Mouse (Mus musculus): ENCODE measurements around the gene Dpy19l3. TPM values are rescaled to one million over a fixed set of nuclear protein-coding genes. Genes with fewer than 3 reads are reported as not detected.

Dpy19l3 gene
- polyA plus RNA-seq, 1 experiment from 2014 or later, result 23.8 TPM

- no peak for DNase-seq (ENCODE audit: low spot score)
- Histone ChIP-seq H3K27me3 (ENCODE audit: insufficient read depth, poor library complexity, severe bottlenecking) (no peaks in the 10 kb centered on the region), H3K36me3 (peaks cover 43% of the 10 kb centered on the region), H3K4me1 (peaks cover 5% of the 10 kb centered on the region; the same call in 1 of the 2 replicates), H3K4me3 (no peak overlapping the region), H3K27ac (no peak overlapping the region), H3K9me3 (no peaks in the 10 kb centered on the region)
These were observed 16.9 kb upstream of the Dpy19l3 start for GRCm38 (mm10) chr7:35771106-35771505.

- H3K36me3 ChIP-seq, result peaks cover 33% of the 10 kb centered on the region
- H3K4me1 ChIP-seq, result peaks cover 5% of the 10 kb centered on the region; the same call in 1 of the 2 replicates
- H3K27ac ChIP-seq, result no peak overlapping the region
- no peaks in the 10 kb centered on the region for H3K27me3 ChIP-seq (ENCODE audit: insufficient read depth, poor library complexity, severe bottlenecking)
- DNase-seq (ENCODE audit: low spot score), result no peak
- H3K4me3 ChIP-seq, result no peak overlapping the region
- 67% methylated on average over 7 of the region's 7 CpGs for WGBS
- no peaks in the 10 kb centered on the region for H3K9me3 ChIP-seq
These were observed 15.9 kb upstream of the Dpy19l3 start for GRCm38 (mm10) chr7:35770122-35770521.

- no peaks in the 10 kb centered on the region for H3K27me3 ChIP-seq (ENCODE audit: insufficient read depth, poor library complexity, severe bottlenecking)
- H3K36me3 ChIP-seq, result no peaks in the 10 kb centered on the region
- H3K4me1 ChIP-seq, result no peaks in the 10 kb centered on the region
- no peak overlapping the region for H3K27ac ChIP-seq
- no peak overlapping the region for H3K4me3 ChIP-seq
- H3K9me3 ChIP-seq, result peaks cover 3% of the 10 kb centered on the region; the same call in 1 of the 2 replicates
- 88% methylated on average over 11 of the region's 11 CpGs for WGBS
- no peak for DNase-seq (ENCODE audit: low spot score)
These were observed 10.2 kb upstream of the Dpy19l3 start for GRCm38 (mm10) chr7:35764461-35764860.

- H3K4me1 ChIP-seq, result no peaks in the 10 kb centered on the region
- no peaks in the 10 kb centered on the region for H3K27me3 ChIP-seq (ENCODE audit: insufficient read depth, poor library complexity, severe bottlenecking)
- DNase-seq (ENCODE audit: low spot score), result no peak
- H3K27ac ChIP-seq, result no peak overlapping the region
- 60% methylated on average over 5 of the region's 5 CpGs for WGBS
- H3K4me3 ChIP-seq, result no peak overlapping the region
- H3K36me3 ChIP-seq, result no peaks in the 10 kb centered on the region
- H3K9me3 ChIP-seq, result peaks cover 3% of the 10 kb centered on the region; the same call in 1 of the 2 replicates
These were observed 7.5 kb upstream of the Dpy19l3 start for GRCm38 (mm10) chr7:35761801-35762200.

- Histone ChIP-seq H3K4me1 (no peaks in the 10 kb centered on the region), H3K9me3 (peaks cover 3% of the 10 kb centered on the region; the same call in 1 of the 2 replicates), H3K27ac (no peak overlapping the region), H3K27me3 (ENCODE audit: insufficient read depth, poor library complexity, severe bottlenecking) (no peaks in the 10 kb centered on the region), H3K4me3 (no peak overlapping the region), H3K36me3 (no peaks in the 10 kb centered on the region)
- 17% methylated on average over 2 of the region's 2 CpGs for whole genome bisulfite sequencing
- DNase-seq (ENCODE audit: low spot score), result no peak
These were observed 5.3 kb upstream of the Dpy19l3 start for GRCm38 (mm10) chr7:35759602-35760001.

GRCm38 (mm10) chr7:35756510-35757440 lies 2.5 kb upstream of the Dpy19l3 start:
- H3K4me3 ChIP-seq, result no peak overlapping the region
- 34% methylated on average over 14 of the region's 14 CpGs for WGBS
- no peak for DNase-seq (ENCODE audit: low spot score)

GRCm38 (mm10) chr7:35754886-35755168 lies 573 bp upstream of the Dpy19l3 start:
- H3K36me3 ChIP-seq, result peaks cover 7% of the 10 kb centered on the region; the same call in 1 of the 2 replicates
- H3K27ac ChIP-seq, result peak overlapping the region; percentile 86
- H3K4me1 ChIP-seq, result peaks cover 7% of the 10 kb centered on the region; the same call in 1 of the 2 replicates
- no peaks in the 10 kb centered on the region for H3K27me3 ChIP-seq (ENCODE audit: insufficient read depth, poor library complexity, severe bottlenecking)
- no peaks in the 10 kb centered on the region for H3K9me3 ChIP-seq
- WGBS, result 66% methylated on average over 4 of the region's 4 CpGs
- H3K4me3 ChIP-seq, result peak overlapping the region; percentile 93
- DNase-seq (ENCODE audit: low spot score), result no peak

More at GRCm38 (mm10) chr7:35756510-35757440, 2.5 kb upstream of the Dpy19l3 start:
- peaks cover 3% of the 10 kb centered on the region; the same call in 1 of the 2 replicates for H3K9me3 ChIP-seq
- H3K27ac ChIP-seq, result no peak overlapping the region
- H3K27me3 ChIP-seq (ENCODE audit: insufficient read depth, poor library complexity, severe bottlenecking), result no peaks in the 10 kb centered on the region
- no peaks in the 10 kb centered on the region for H3K36me3 ChIP-seq
- peaks cover 7% of the 10 kb centered on the region; the same call in 1 of the 2 replicates for H3K4me1 ChIP-seq

- no peaks in the 10 kb centered on the region for H3K27me3 ChIP-seq (ENCODE audit: insufficient read depth, poor library complexity, severe bottlenecking)
- no peak for DNase-seq (ENCODE audit: low spot score)
- H3K9me3 ChIP-seq, result no peaks in the 10 kb centered on the region
- peak overlapping the region; percentile 86 for H3K27ac ChIP-seq
- peak overlapping the region; percentile 93 for H3K4me3 ChIP-seq
- WGBS, result 7% methylated on average over 15 of the region's 15 CpGs
- peaks cover 21% of the 10 kb centered on the region for H3K36me3 ChIP-seq
- peaks cover 7% of the 10 kb centered on the region; the same call in 1 of the 2 replicates for H3K4me1 ChIP-seq
These were observed 778 bp downstream of the Dpy19l3 start for GRCm38 (mm10) chr7:35753319-35754032.

- no peak overlapping the region for H3K27ac ChIP-seq
- DNase-seq (ENCODE audit: low spot score), result no peak
- peaks cover 46% of the 10 kb centered on the region for H3K36me3 ChIP-seq
- no peak overlapping the region for H3K4me3 ChIP-seq
- peaks cover 7% of the 10 kb centered on the region; the same call in 1 of the 2 replicates for H3K4me1 ChIP-seq
- no peaks in the 10 kb centered on the region for H3K27me3 ChIP-seq (ENCODE audit: insufficient read depth, poor library complexity, severe bottlenecking)
- WGBS, result 94% methylated on average over 9 of the region's 9 CpGs
- H3K9me3 ChIP-seq, result no peaks in the 10 kb centered on the region
These were observed 3.4 kb downstream of the Dpy19l3 start for GRCm38 (mm10) chr7:35750873-35751272.

- 0 out of 2 replicates have a peak, but pooled peaks cover 2% of the 10 kb centered on the region for H3K4me1 ChIP-seq
- peaks cover 51% of the 10 kb centered on the region for H3K36me3 ChIP-seq
- H3K9me3 ChIP-seq, result no peaks in the 10 kb centered on the region
- H3K27ac ChIP-seq, result no peak overlapping the region
- 72% methylated on average over 14 of the region's 14 CpGs for WGBS
- no peak for DNase-seq (ENCODE audit: low spot score)
- no peak overlapping the region for H3K4me3 ChIP-seq
- no peaks in the 10 kb centered on the region for H3K27me3 ChIP-seq (ENCODE audit: insufficient read depth, poor library complexity, severe bottlenecking)
These were observed 6.8 kb downstream of the Dpy19l3 start for GRCm38 (mm10) chr7:35747397-35747964.

GRCm38 (mm10) chr7:35746686-35747396 lies 7.4 kb downstream of the Dpy19l3 start:
- no peaks in the 10 kb centered on the region for H3K27me3 ChIP-seq (ENCODE audit: insufficient read depth, poor library complexity, severe bottlenecking)
- 0 out of 2 replicates have a peak, but pooled peaks cover 2% of the 10 kb centered on the region for H3K4me1 ChIP-seq
- 92% methylated on average over 12 of the region's 12 CpGs for WGBS
- H3K9me3 ChIP-seq, result no peaks in the 10 kb centered on the region
- H3K27ac ChIP-seq, result no peak overlapping the region
- no peak for DNase-seq (ENCODE audit: low spot score)
- no peak overlapping the region for H3K4me3 ChIP-seq
- peaks cover 51% of the 10 kb centered on the region for H3K36me3 ChIP-seq

GRCm38 (mm10) chr7:35745281-35745702 lies 9.0 kb downstream of the Dpy19l3 start:
- Histone ChIP-seq H3K9me3 (no peaks in the 10 kb centered on the region), H3K27me3 (ENCODE audit: insufficient read depth, poor library complexity, severe bottlenecking) (no peaks in the 10 kb centered on the region), H3K27ac (no peak overlapping the region), H3K4me1 (0 out of 2 replicates have a peak, but pooled peaks cover 2% of the 10 kb centered on the region), H3K4me3 (no peak overlapping the region), H3K36me3 (peaks cover 57% of the 10 kb centered on the region)
- WGBS, result 59% methylated on average over 6 of the region's 6 CpGs
- DNase-seq (ENCODE audit: low spot score), result no peak

Data from heart, embryonic 10.5 days (tissue).